Mouse (Mus musculus) CH12.LX (cell line): ENCODE data around the gene Tle2.

Experiments used
- CTCF ChIP-seq, 2 experiments: IDR thresholded peaks in 1 of 2; conservative IDR thresholded peaks in 1 of 2; 2 replicates each; pipeline ENCODE4 v1.5.1; 2011 to 2012; ENCODE audit warnings: low read depth in 2 of 2, low read length in 2 of 2, improper control_type of control experiment in 1 of 2, inconsistent platforms in 1 of 2, mild to moderate bottlenecking in 1 of 2, moderate library complexity in 1 of 2
- ELF1 ChIP-seq: IDR thresholded peaks from 2 replicates; pipeline ENCODE4 v1.6.1; 2014; ENCODE audit warnings: low read depth, mild to moderate bottlenecking, inconsistent platforms, low read length, improper control_type of control experiment
- GABPA ChIP-seq: IDR thresholded peaks from 2 replicates; pipeline ENCODE4 v1.6.1; 2012; ENCODE audit warnings: low read depth, low read length, improper control_type of control experiment, inconsistent platforms; ENCODE audit not compliant: insufficient replicate concordance
- KAT2A ChIP-seq: IDR thresholded peaks from 2 replicates; pipeline ENCODE4 v1.6.1; 2012; ENCODE audit warnings: low read length, improper control_type of control experiment, inconsistent platforms; ENCODE audit not compliant: insufficient replicate concordance
- MAFK ChIP-seq: IDR thresholded peaks from 2 replicates; pipeline ENCODE4 v1.6.1; 2011; ENCODE audit warnings: low read length, improper control_type of control experiment; ENCODE audit not compliant: insufficient replicate concordance
- MYC ChIP-seq: IDR thresholded peaks from 2 replicates; pipeline ENCODE4 v1.6.1; 2011; ENCODE audit warnings: low read depth, mild to moderate bottlenecking, improper control_type of control experiment, low read length
- POLR2A ChIP-seq: IDR thresholded peaks from 2 replicates; pipeline ENCODE4 v1.6.1; 2011; ENCODE audit warnings: low read depth, mild to moderate bottlenecking, improper control_type of control experiment, low read length
- POLR2AphosphoS2 ChIP-seq: IDR thresholded peaks from 2 replicates; pipeline ENCODE4 v1.6.1; 2011; ENCODE audit warnings: low read depth, low read length, improper control_type of control experiment
- UBTF ChIP-seq: IDR thresholded peaks from 2 replicates; pipeline ENCODE4 v1.6.1; 2012; ENCODE audit warnings: low read depth, mild to moderate bottlenecking, inconsistent platforms, low read length, improper control_type of control experiment, moderate library complexity
- USF1 ChIP-seq: IDR thresholded peaks from 2 replicates; pipeline ENCODE4 v1.6.1; 2014; ENCODE audit warnings: low read depth, mild to moderate bottlenecking, inconsistent platforms, low read length, improper control_type of control experiment
- USF2 ChIP-seq: conservative IDR thresholded peaks from 2 replicates; pipeline ENCODE4 v1.6.1; 2011; ENCODE audit warnings: low read depth, low read length, improper control_type of control experiment
- ZNF384 ChIP-seq: IDR thresholded peaks from 2 replicates; pipeline ENCODE4 v1.6.1; 2012; ENCODE audit warnings: low read depth, low read length, improper control_type of control experiment, inconsistent platforms

DNA sequence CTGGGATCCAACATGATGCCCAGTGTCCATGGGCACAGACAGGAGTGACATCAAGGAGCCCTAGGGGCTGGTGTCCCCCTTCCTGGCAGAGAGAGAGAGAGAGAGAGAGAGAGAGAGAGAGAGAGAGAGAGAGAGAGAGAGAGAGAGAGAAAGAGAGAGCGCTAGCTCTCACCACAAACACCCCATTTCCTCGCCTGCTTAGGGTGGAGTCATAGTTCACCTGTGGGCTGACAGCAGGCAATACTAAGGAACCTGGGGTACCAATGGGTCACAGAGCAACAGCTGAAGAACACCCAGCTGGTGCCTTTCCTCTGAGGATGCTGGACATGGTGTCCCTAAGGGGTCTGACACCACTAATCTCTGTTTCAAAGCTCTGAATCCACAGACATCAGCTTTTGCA, 36.9 kb upstream of the Tle2 start:
- TF ChIP-seq ELF1, result no peak
- no peak for TF ChIP-seq KAT2A
- TF ChIP-seq UBTF, result no peak
- TF ChIP-seq MAFK, result no peak
- TF ChIP-seq MYC, result no peak
- no peak for TF ChIP-seq CTCF (conservative IDR thresholded peaks at IDR 0.05 in 1 of 2, IDR thresholded peaks at IDR 0.05 in 1 of 2; ENCODE audit: low read depth in 2 of 2, low read length in 2 of 2)
- TF ChIP-seq POLR2A, result no peak
- TF ChIP-seq GABPA, result no peak
- TF ChIP-seq POLR2AphosphoS2, result no peak
- TF ChIP-seq USF1, result no peak
- TF ChIP-seq ZNF384, result no peak
- TF ChIP-seq USF2, result no peak
